Mouse (Mus musculus): ENCODE results near the gene Naa16.

DNA sequence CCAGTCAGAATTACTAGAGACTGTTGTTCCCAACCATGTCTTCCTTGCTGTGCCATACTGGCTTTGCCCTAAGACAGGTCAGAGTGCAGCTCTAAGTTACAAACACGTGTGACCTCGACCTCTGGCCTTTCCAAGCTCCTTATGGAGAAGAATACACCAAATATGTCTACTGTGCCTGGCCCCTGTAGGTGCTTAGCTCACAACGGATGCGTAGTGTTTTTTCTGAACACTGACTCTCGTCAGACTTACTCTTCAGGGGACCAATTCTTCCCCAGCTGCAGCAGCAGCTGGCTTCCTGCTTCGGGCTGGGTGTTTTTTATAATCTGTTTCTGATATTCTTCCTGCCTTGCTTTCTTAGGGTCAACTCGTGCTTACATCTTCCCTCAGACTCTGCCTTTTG is 74.7 kb downstream of the Naa16 start:
- TF ChIP-seq POLR2A (IDR thresholded peaks at IDR 0.05; ENCODE audit: insufficient read length, low read depth): no peak
- no peak for TF ChIP-seq MAX (IDR thresholded peaks at IDR 0.05; ENCODE audit: low read depth)
- no peak for TF ChIP-seq SRF (IDR thresholded peaks at IDR 0.05; ENCODE audit: control insufficient read depth, insufficient read length, low read depth)

All from myocyte (in vitro differentiated cells).